Mouse (Mus musculus) limb, embryonic 11.5 days (tissue): Measurements from ENCODE around the gene Dad1. TPM values are rescaled to one million over a fixed set of nuclear protein-coding genes. Genes with fewer than 3 reads are reported as not detected.
A peak's percentile ranks its signal among the peaks of the same experiment; 100 is the strongest.

Experiments used
- ATAC-seq: fragments of 200-750 bp; cut with Nextera tagmentation; 2 replicates; pipeline ENCODE4 v1.8.0; 2017; ENCODE audit warnings: low read depth; ENCODE audit not compliant: insufficient number of reproducible peaks, low FRiP score, low TSS enrichment
- DNase-seq: peaks from one replicate; pipeline ENCODE4 v3.0.0-alpha.2; 2015; ENCODE audit warnings: low spot score
- H3K27ac ChIP-seq: fragments of 300-500 bp; sonication (generic); replicated peaks from 2 replicates; pipeline ENCODE4 v1.5.1; 2014; ENCODE audit warnings: low read depth, mild to moderate bottlenecking, low read length
- H3K27me3 ChIP-seq: fragments of 300-500 bp; sonication (generic); 2 replicates; pipeline ENCODE4 v1.6.1; 2014; ENCODE audit warnings: mild to moderate bottlenecking, low read length, mixed read lengths; ENCODE audit not compliant: control insufficient read depth, insufficient read depth
- H3K36me3 ChIP-seq: fragments of 300-500 bp; sonication (generic); 2 replicates; pipeline ENCODE4 v1.6.1; 2014; ENCODE audit warnings: mild to moderate bottlenecking, low read length, moderate library complexity, mixed read lengths; ENCODE audit not compliant: control insufficient read depth, insufficient read depth
- H3K4me1 ChIP-seq: fragments of 300-500 bp; sonication (generic); 2 replicates; pipeline ENCODE4 v1.6.1; 2014; ENCODE audit warnings: low read length, mixed read lengths; ENCODE audit not compliant: control insufficient read depth, insufficient read depth
- H3K4me2 ChIP-seq: fragments of 300-500 bp; sonication (generic); 2 replicates; pipeline ENCODE4 v1.6.1; 2014; ENCODE audit warnings: low read depth, mild to moderate bottlenecking, moderate library complexity; ENCODE audit not compliant: severe bottlenecking
- H3K4me3 ChIP-seq: fragments of 300-500 bp; sonication (generic); 2 replicates; pipeline ENCODE4 v1.5.1; 2014; ENCODE audit warnings: low read depth, low read length
- H3K9ac ChIP-seq: fragments of 300-500 bp; sonication (generic); 2 replicates; pipeline ENCODE4 v1.6.1; 2014; ENCODE audit warnings: mild to moderate bottlenecking, low read length
- H3K9me3 ChIP-seq: fragments of 300-500 bp; sonication (generic); 2 replicates; pipeline ENCODE4 v1.6.1; 2016; ENCODE audit warnings: low read length; ENCODE audit not compliant: control insufficient read depth
- WGBS: fragments of 180-500 bp; shearing (Covaris S2); extraction: QIAGEN DNeasy Blood & Tissue Kit; methylation state at CpG from one replicate; pipeline ENCODE4 v1.1.7; 2014; 5-methylcytosine and 5-hydroxymethylcytosine counted together
- polyA plus RNA-seq: library from polyadenylated mRNA; unstranded; fragments of >200 nt; fragmentation: Nextera tagmentation; extraction: Ambion mirVana; gene quantifications from 2 replicates; pipeline ENCODE4 v1.2.1, GENCODE M21; 2014

Dad1 gene
- polyA plus RNA-seq, 1 experiment from 2014 or later: 250 TPM

DNA sequence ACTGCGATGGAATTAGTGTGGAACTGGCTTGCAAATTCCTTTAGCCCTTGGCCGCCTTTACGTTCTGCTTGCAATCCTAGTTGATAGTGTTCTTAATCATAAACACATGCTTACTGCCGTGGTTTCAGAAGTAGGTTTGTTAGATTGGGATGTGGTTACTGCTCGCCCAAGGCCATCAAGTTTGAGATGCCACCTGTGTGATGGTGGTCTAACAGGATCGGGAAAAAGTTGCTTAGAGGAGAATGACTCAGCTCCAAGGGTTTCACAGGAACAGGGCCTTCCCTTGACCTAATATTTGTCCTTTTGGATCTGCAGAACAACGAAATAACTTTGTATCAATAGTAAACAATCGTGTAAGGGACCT is 5.8 kb upstream of the Dad1 start:
- H3K4me2 ChIP-seq: peak overlapping the region; percentile 83
- H3K4me3 ChIP-seq: peak overlapping the region; percentile 62
- H3K27ac ChIP-seq: no peak overlapping the region
- DNase-seq (no peak), ATAC-seq (peak; percentile 5; the same call in 1 of the 2 replicates)
- H3K4me1 ChIP-seq: peaks cover 7% of the 10 kb centered on the region
- H3K36me3 ChIP-seq: peaks cover 2% of the 10 kb centered on the region; the same call in 1 of the 2 replicates
- WGBS: 16% methylated on average over 8 of the region's 8 CpGs
- H3K27me3 ChIP-seq: no peaks in the 10 kb centered on the region
- peak overlapping the region; percentile 58; the same call in 1 of the 2 replicates for H3K9ac ChIP-seq
- no peaks in the 10 kb centered on the region for H3K9me3 ChIP-seq

DNA sequence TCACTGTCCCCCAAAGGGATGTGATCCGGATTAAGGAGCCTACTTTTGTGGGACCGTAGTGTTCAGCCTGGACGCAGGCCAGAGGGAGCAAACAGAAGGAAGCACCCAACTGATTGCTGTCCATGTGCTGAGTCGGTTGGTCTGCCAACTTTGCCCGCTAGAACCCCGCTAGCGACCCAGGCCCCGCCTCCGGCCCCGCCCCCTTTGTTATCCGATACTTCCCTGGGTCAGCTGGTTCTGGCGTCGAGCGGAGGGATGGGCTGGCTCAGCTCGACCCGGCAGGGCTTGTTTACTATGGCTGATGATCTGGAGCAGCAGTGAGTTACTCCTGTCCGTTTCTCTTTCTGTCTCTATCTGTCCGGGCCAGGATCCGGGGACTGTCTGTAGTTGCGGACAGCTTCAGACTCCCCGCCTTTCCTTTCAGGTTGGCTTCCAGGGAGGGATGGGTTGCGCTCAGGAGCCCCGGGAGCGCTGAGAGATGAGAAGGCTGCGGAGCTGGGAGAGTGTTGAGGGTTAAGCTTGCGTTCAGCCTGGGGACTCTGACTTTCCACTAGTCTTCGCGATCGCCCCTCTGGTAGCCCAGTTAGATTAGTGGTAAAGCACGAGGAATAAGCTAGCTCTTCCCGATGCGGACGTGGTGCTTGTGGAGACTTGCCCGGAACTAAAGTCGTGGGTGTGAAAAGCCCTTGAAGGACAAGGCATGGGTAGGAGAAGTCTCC is 5.3 kb upstream of the Dad1 start:
- H3K4me3 ChIP-seq: peak overlapping the region; percentile 62
- peaks cover 7% of the 10 kb centered on the region for H3K4me1 ChIP-seq
- peak overlapping the region; percentile 83 for H3K4me2 ChIP-seq
- peaks cover 2% of the 10 kb centered on the region; the same call in 1 of the 2 replicates for H3K36me3 ChIP-seq
- no peaks in the 10 kb centered on the region for H3K27me3 ChIP-seq
- ATAC-seq (peak; percentile 92), DNase-seq (peak; percentile 98)
- H3K9me3 ChIP-seq: no peaks in the 10 kb centered on the region
- peak overlapping the region; percentile 64 for H3K27ac ChIP-seq
- peak overlapping the region; percentile 58; the same call in 1 of the 2 replicates for H3K9ac ChIP-seq
- under 1% methylated on average over 35 of the region's 35 CpGs for WGBS

DNA sequence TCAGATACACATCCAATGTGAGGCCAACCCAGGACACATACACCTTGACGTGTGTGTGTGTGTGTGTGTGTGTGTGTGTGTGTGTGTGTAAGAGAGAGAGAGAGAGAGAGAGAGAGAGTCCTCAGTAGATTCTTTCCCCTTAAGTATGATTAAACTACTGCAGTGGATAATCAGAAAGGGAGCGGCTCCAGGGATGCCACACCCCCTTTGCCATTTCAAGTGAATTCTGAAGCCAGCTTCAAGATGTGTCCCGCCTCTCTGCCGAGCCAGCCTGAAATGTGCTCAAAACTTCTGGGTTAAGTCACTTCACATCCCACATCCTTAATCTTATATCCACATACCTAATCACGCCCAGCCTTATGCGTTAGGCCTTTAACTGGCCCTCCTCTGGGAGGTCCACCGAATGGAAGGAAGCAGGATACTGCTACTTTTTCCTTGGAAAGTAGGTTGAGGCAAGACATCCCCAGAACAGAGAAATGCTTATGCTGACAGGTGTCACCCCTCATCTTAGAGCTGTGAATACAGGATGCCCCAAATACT is 4.3 kb upstream of the Dad1 start:
- ATAC-seq (no peak), DNase-seq (no peak)
- Histone ChIP-seq H3K27me3 (no peaks in the 10 kb centered on the region), H3K9ac (no peak overlapping the region), H3K4me1 (peaks cover 7% of the 10 kb centered on the region), H3K4me3 (no peak overlapping the region), H3K9me3 (no peaks in the 10 kb centered on the region), H3K4me2 (no peak overlapping the region), H3K27ac (no peak overlapping the region), H3K36me3 (peaks cover 2% of the 10 kb centered on the region; the same call in 1 of the 2 replicates)
- 69% methylated on average over 7 of the region's 7 CpGs for WGBS

DNA sequence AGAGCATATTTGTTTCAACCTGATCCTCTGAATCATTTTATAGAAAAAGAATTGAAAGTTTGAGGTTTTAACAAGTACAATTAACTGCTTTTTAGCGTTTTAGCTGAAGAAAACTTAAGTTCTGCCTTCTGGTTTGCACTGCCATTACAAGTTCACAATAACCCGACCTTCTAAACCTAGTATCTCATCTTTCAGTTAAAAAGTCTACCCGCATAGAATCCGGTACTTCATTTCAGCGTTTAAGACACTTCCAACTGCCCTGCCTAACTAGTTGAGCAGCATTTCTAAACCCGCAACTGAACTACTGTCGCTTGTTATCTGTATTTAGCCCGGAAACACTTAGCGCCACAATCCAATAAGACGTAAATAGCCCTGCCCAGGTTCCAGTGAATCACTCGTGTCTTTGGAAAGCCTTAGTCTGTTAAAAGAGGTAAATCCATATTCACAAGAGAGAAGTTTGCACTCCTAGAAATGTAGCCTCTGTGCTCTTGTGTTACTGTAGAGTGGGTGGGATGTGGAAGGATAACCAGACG is 832 bp upstream of the Dad1 start:
- peak overlapping the region; percentile 77 for H3K4me3 ChIP-seq
- ATAC-seq (no peak), DNase-seq (no peak)
- H3K9ac ChIP-seq: no peak overlapping the region
- H3K4me1 ChIP-seq: peaks cover 5% of the 10 kb centered on the region; the same call in 1 of the 2 replicates
- H3K36me3 ChIP-seq: no peaks in the 10 kb centered on the region
- no peaks in the 10 kb centered on the region for H3K9me3 ChIP-seq
- H3K4me2 ChIP-seq: peak overlapping the region; percentile 60; the same call in 1 of the 2 replicates
- WGBS: 60% methylated on average over 12 of the region's 12 CpGs
- no peak overlapping the region for H3K27ac ChIP-seq
- H3K27me3 ChIP-seq: no peaks in the 10 kb centered on the region

DNA sequence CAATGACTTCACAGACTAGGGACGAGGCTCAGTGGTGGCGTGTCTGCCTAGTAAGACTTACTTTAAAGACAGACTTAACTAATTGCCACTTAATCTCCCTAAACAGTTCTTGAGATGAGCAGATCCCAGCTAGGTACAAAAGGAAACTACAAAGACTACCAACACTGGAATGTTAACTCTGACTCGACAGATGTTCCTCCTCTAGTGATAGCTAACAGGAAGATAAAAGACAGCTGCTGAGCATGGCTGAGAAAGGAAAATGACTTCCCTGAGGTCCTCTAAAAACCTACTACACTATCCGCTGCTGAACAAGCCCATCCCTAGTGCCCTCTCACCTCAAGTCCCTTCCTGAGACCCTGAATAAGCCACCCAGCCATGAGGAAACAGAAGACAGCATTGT is 3.8 kb downstream of the Dad1 start:
- no peaks in the 10 kb centered on the region; the same call in 1 of the 2 replicates for H3K36me3 ChIP-seq
- 38% methylated on average over 4 of the region's 4 CpGs for WGBS
- 0 out of 2 replicates have a peak, but pooled peaks cover 2% of the 10 kb centered on the region for H3K4me1 ChIP-seq
- H3K9me3 ChIP-seq: no peaks in the 10 kb centered on the region
- H3K4me2 ChIP-seq: no peak overlapping the region
- H3K4me3 ChIP-seq: no peak overlapping the region
- ATAC-seq (no peak), DNase-seq (no peak)
- no peaks in the 10 kb centered on the region for H3K27me3 ChIP-seq
- H3K27ac ChIP-seq: no peak overlapping the region
- H3K9ac ChIP-seq: no peak overlapping the region

DNA sequence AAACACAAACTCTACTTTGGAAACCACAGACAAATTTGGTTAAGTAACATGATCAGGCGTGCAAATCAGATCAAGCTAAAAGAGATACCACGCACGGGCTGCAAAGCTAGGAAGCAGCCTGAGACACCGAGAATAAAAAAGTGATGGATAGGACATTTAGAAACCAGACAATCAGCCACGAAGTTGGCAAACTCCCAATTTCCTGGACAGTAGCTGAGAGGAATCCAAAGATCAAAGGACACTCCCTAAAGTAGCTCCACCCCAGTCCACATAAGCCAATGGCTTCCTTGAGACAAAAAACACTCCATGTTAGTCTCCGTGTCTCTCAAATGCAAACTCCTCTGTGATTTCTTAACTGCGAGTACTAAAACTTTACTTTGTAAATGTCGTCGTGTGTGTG is 4.6 kb downstream of the Dad1 start:
- DNase-seq (no peak), ATAC-seq (no peak)
- 57% methylated on average over 9 of the region's 9 CpGs for WGBS
- no peak overlapping the region for H3K27ac ChIP-seq
- H3K27me3 ChIP-seq: no peaks in the 10 kb centered on the region
- no peaks in the 10 kb centered on the region for H3K9me3 ChIP-seq
- no peaks in the 10 kb centered on the region; the same call in 1 of the 2 replicates for H3K36me3 ChIP-seq
- no peak overlapping the region for H3K9ac ChIP-seq
- H3K4me1 ChIP-seq: 0 out of 2 replicates have a peak, but pooled peaks cover 2% of the 10 kb centered on the region
- H3K4me2 ChIP-seq: no peak overlapping the region
- no peak overlapping the region for H3K4me3 ChIP-seq

DNA sequence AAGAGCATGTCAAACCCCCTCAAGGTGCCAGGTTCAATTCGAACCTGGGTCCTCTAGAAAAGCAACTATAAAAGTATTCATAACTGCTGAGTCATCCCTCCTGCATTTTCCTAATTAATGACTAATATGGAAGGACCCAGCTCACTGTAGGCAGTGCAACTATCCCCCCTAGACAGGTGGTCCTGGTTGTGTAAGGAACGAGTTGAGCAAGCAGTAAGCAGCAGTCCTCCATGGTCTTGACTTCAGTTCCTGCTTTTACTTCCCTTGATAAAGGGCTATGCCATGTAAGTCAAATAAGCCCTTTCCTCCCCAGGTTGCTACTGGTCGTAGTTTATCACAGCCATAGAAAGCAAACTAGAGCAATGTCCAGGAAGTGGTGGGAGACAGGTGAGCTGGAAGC is 7.7 kb downstream of the Dad1 start:
- no peak overlapping the region for H3K4me2 ChIP-seq
- no peaks in the 10 kb centered on the region for H3K4me1 ChIP-seq
- H3K9me3 ChIP-seq: no peaks in the 10 kb centered on the region
- DNase-seq: no peak
- H3K27ac ChIP-seq: no peak overlapping the region
- no peak overlapping the region for H3K4me3 ChIP-seq
- 87% methylated on average over 3 of the region's 3 CpGs for WGBS
- no peak for ATAC-seq
- H3K36me3 ChIP-seq: peaks cover 16% of the 10 kb centered on the region
- H3K27me3 ChIP-seq: no peaks in the 10 kb centered on the region
- H3K9ac ChIP-seq: no peak overlapping the region

DNA sequence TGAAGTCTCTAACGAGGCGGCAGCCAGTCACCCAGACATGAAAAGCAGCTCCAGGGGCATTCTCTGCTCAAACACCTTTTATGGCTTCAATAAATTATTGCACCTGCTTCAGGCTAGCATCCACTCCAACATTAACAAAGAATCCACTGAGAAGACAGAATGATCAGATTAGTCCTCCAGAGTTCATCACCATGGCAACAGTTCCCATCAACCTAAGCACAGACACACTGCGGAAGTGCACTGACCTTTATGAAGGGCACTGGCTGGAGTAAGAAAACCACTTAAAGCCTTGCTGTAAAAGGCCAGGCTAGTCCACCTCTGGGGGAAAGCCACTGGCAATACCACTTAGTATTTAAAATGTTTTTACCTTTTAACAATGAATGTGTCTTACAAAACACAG is 9.7 kb downstream of the Dad1 start:
- Histone ChIP-seq H3K9ac (no peak overlapping the region), H3K4me1 (no peaks in the 10 kb centered on the region), H3K4me3 (no peak overlapping the region), H3K27me3 (no peaks in the 10 kb centered on the region), H3K4me2 (no peak overlapping the region), H3K27ac (no peak overlapping the region), H3K36me3 (peaks cover 16% of the 10 kb centered on the region), H3K9me3 (no peaks in the 10 kb centered on the region)
- DNase-seq: no peak
- no peak for ATAC-seq
- WGBS: 45% methylated on average over 3 of the region's 3 CpGs
